Mouse (Mus musculus): ENCODE data around the gene Cep131. TPM values are rescaled to one million over a fixed set of nuclear protein-coding genes. Genes with fewer than 3 reads are reported as not detected.

Cep131 gene
- polyA plus RNA-seq, 1 experiment from 2014 or later = 30.4 TPM

DNA sequence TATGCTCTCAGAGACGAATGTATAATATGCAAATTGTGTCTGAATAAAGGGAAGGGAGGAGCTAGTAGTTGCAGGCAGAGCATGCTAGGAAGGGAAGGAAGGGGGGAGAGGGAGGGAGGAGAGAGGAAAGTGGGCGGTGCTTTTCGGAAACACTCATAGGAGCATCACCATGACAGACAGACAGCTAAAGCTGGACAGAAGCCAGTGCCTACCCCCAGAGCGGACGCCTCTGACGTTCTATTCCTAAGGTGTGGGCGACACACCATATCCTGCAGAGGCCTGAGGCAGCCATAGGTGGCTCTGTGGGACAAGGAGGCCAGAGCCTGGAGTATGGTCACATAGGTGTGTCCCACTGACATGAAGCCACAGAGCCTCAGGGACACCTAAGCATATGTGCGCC lies 46.2 kb downstream of the Cep131 start:
- Histone ChIP-seq H3K9ac (ENCODE audit: low read depth, low read length) (no peak overlapping the region), H3K4me2 (ENCODE audit: low read length) (no peak overlapping the region), H3K27me3 (ENCODE audit: control insufficient read depth, insufficient read depth, low read depth, low read length) (no peaks in the 10 kb centered on the region), H3K27ac (ENCODE audit: low read length) (no peak overlapping the region), H3K4me3 (ENCODE audit: low read depth, low read length) (no peak overlapping the region), H3K36me3 (ENCODE audit: control insufficient read depth, insufficient read depth, low read length) (no peaks in the 10 kb centered on the region), H3K4me1 (ENCODE audit: control insufficient read depth, insufficient read depth, low read length) (peaks cover 22% of the 10 kb centered on the region), H3K9me3 (replicated peaks; ENCODE audit: control insufficient read depth, low read length, poor library complexity, severe bottlenecking) (no peaks in the 10 kb centered on the region)
- 70% methylated on average over 8 of the region's 8 CpGs for WGBS
- ATAC-seq = no peak

- Histone ChIP-seq H3K36me3 (ENCODE audit: control insufficient read depth, insufficient read depth, low read length) (no peaks in the 10 kb centered on the region), H3K4me2 (ENCODE audit: low read length) (no peak overlapping the region), H3K9ac (ENCODE audit: low read depth, low read length) (no peak overlapping the region; the same call in 1 of the 2 replicates), H3K27ac (ENCODE audit: low read length) (peak overlapping the region; percentile 54), H3K27me3 (ENCODE audit: control insufficient read depth, insufficient read depth, low read depth, low read length) (no peaks in the 10 kb centered on the region), H3K4me3 (ENCODE audit: low read depth, low read length) (no peak overlapping the region), H3K9me3 (replicated peaks; ENCODE audit: control insufficient read depth, low read length, poor library complexity, severe bottlenecking) (no peaks in the 10 kb centered on the region), H3K4me1 (ENCODE audit: control insufficient read depth, insufficient read depth, low read length) (peaks cover 13% of the 10 kb centered on the region)
- 48% methylated on average over 4 of the region's 4 CpGs for WGBS
- ATAC-seq = no peak
These were observed 47.0 kb downstream of the Cep131 start for GRCm38 (mm10) chr11:120039581-120039980.

- no peaks in the 10 kb centered on the region for H3K9me3 ChIP-seq (replicated peaks; ENCODE audit: control insufficient read depth, low read length, poor library complexity, severe bottlenecking)
- 77% methylated on average over 5 of the region's 5 CpGs for WGBS
These were observed 51.9 kb downstream of the Cep131 start for GRCm38 (mm10) chr11:120034762-120035161.

DNA sequence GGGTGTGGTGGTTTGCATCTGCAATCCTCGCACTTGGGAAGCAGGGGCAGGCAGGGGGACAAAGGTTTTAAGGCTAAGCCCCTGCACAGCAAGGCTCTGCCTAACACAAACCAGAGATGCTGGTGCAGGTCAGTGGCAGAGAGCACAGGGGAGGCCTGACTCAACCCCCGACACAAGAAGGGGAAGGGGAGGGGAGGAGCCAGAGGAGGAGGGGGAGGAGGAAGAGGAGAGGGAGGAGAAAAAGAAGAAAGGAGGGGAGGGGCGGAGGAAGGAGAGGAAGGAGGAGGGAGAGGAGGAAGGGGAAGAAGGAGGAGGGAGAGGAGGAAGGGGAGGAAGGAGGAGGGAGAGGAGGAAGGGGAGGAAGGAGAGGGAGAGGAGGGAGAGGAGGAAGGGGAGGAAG lies 52.3 kb downstream of the Cep131 start:
- WGBS = 20% methylated on average over 3 of the region's 3 CpGs
- no peaks in the 10 kb centered on the region for H3K9me3 ChIP-seq (replicated peaks; ENCODE audit: control insufficient read depth, low read length, poor library complexity, severe bottlenecking)
- no peak overlapping the region for H3K4me2 ChIP-seq (ENCODE audit: low read length)
- ATAC-seq = no peak
- H3K4me3 ChIP-seq (ENCODE audit: low read depth, low read length) = no peak overlapping the region
- no peak overlapping the region for H3K9ac ChIP-seq (ENCODE audit: low read depth, low read length)
- H3K4me1 ChIP-seq (ENCODE audit: control insufficient read depth, insufficient read depth, low read length) = no peaks in the 10 kb centered on the region
- H3K36me3 ChIP-seq (ENCODE audit: control insufficient read depth, insufficient read depth, low read length) = no peaks in the 10 kb centered on the region
- H3K27me3 ChIP-seq (ENCODE audit: control insufficient read depth, insufficient read depth, low read depth, low read length) = no peaks in the 10 kb centered on the region
- no peak overlapping the region for H3K27ac ChIP-seq (ENCODE audit: low read length)

More at GRCm38 (mm10) chr11:120034762-120035161, 51.9 kb downstream of the Cep131 start:
- ATAC-seq = no peak
- Histone ChIP-seq H3K27ac (ENCODE audit: low read length) (no peak overlapping the region), H3K9ac (ENCODE audit: low read depth, low read length) (no peak overlapping the region), H3K4me3 (ENCODE audit: low read depth, low read length) (no peak overlapping the region), H3K36me3 (ENCODE audit: control insufficient read depth, insufficient read depth, low read length) (no peaks in the 10 kb centered on the region), H3K4me2 (ENCODE audit: low read length) (no peak overlapping the region), H3K4me1 (ENCODE audit: control insufficient read depth, insufficient read depth, low read length) (no peaks in the 10 kb centered on the region; the same call in 1 of the 2 replicates), H3K27me3 (ENCODE audit: control insufficient read depth, insufficient read depth, low read depth, low read length) (no peaks in the 10 kb centered on the region)

DNA sequence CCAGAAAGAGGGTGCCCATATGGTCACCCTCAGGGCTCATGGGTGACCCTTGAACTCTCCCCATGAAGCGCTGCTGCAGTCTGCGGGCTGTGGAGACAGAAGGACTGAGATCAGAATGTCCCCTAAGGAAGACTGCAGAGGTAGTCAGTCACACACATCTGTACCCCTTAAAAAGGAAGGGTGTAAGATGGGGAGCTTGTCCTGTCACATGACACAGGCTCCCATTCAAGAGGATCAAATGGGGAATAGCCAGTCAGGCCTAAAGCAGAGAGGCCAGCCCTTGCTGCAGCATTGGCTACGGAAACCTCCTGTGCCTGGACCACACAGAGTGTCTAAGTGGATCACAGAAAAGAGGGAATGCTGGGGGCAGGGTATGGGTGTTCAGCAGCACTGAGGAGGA lies 53.2 kb downstream of the Cep131 start:
- Histone ChIP-seq H3K27ac (ENCODE audit: low read length) (no peak overlapping the region), H3K9me3 (replicated peaks; ENCODE audit: control insufficient read depth, low read length, poor library complexity, severe bottlenecking) (no peaks in the 10 kb centered on the region), H3K27me3 (ENCODE audit: control insufficient read depth, insufficient read depth, low read depth, low read length) (no peaks in the 10 kb centered on the region), H3K4me2 (ENCODE audit: low read length) (no peak overlapping the region), H3K4me1 (ENCODE audit: control insufficient read depth, insufficient read depth, low read length) (no peaks in the 10 kb centered on the region), H3K36me3 (ENCODE audit: control insufficient read depth, insufficient read depth, low read length) (no peaks in the 10 kb centered on the region), H3K4me3 (ENCODE audit: low read depth, low read length) (no peak overlapping the region), H3K9ac (ENCODE audit: low read depth, low read length) (no peak overlapping the region)
- 68% methylated on average over 3 of the region's 3 CpGs for WGBS
- no peak for ATAC-seq

DNA sequence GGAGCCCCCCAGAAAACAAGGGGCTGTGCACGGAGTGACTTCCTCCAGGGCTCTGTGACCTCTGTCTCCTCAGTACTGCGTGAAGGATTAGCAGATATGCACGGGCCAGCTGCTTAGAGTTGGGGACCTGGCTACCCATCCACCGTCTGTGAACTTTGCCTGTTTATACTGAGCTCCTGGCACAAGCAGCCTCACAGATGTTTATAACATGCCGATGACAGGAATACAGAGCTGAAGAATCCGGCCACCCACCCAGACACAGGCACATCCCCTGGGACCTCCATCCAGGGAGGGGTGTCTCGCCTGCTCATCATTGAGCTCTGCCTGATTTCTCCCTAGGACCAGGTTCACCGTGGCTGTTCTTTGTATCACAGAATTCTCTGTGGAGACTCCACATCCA lies 54.6 kb downstream of the Cep131 start:
- no peaks in the 10 kb centered on the region for H3K27me3 ChIP-seq (ENCODE audit: control insufficient read depth, insufficient read depth, low read depth, low read length)
- no peaks in the 10 kb centered on the region for H3K36me3 ChIP-seq (ENCODE audit: control insufficient read depth, insufficient read depth, low read length)
- no peaks in the 10 kb centered on the region for H3K4me1 ChIP-seq (ENCODE audit: control insufficient read depth, insufficient read depth, low read length)
- H3K27ac ChIP-seq (ENCODE audit: low read length) = no peak overlapping the region
- WGBS = 58% methylated on average over 8 of the region's 8 CpGs
- H3K4me3 ChIP-seq (ENCODE audit: low read depth, low read length) = no peak overlapping the region
- H3K9ac ChIP-seq (ENCODE audit: low read depth, low read length) = no peak overlapping the region
- H3K9me3 ChIP-seq (replicated peaks; ENCODE audit: control insufficient read depth, low read length, poor library complexity, severe bottlenecking) = no peaks in the 10 kb centered on the region
- no peak overlapping the region for H3K4me2 ChIP-seq (ENCODE audit: low read length)
- ATAC-seq = no peak

GRCm38 (mm10) chr11:120030145-120030901 lies 56.3 kb downstream of the Cep131 start:
- WGBS = 34% methylated on average over 10 of the region's 10 CpGs
- Histone ChIP-seq H3K4me2 (ENCODE audit: low read length) (no peak overlapping the region), H3K9me3 (replicated peaks; ENCODE audit: control insufficient read depth, low read length, poor library complexity, severe bottlenecking) (no peaks in the 10 kb centered on the region), H3K27ac (ENCODE audit: low read length) (no peak overlapping the region), H3K4me3 (ENCODE audit: low read depth, low read length) (no peak overlapping the region), H3K36me3 (ENCODE audit: control insufficient read depth, insufficient read depth, low read length) (no peaks in the 10 kb centered on the region), H3K27me3 (ENCODE audit: control insufficient read depth, insufficient read depth, low read depth, low read length) (no peaks in the 10 kb centered on the region), H3K4me1 (ENCODE audit: control insufficient read depth, insufficient read depth, low read length) (no peaks in the 10 kb centered on the region), H3K9ac (ENCODE audit: low read depth, low read length) (no peak overlapping the region)
- ATAC-seq = peak; percentile 70

DNA sequence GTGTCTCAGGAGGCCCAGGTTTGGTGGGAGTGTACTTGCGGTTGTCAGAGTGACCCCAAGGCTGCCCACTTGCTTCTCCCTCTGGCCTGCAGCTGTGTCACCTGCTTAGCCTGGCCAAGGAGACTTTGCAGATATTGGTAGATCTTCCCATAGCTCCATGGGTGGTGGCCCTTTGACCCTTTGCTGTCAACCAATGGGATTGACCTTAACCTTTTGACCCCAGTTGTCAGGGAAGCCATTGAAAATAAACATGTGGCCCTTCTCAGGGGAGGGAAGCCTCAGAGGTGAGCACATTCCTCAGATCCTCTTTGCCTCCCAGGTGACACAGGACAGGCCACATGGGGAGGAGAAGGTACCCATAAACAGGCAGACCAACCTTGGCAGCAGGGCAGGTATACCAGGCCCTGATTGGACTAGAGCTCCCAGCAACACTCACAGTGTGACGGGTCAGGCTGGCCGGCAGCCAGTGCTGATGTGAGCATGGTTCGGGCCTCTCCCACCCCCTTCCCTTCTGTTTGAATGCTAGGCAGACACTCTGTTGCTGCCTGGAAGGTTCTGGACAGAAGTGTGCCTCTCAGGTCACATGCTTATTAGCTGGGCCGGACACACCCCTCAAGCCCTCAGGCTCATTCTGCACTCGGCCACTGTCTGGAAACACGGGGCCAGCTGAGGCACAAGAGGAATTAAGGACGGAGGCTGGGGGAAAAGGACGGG lies 57.0 kb downstream of the Cep131 start:
- Histone ChIP-seq H3K4me3 (ENCODE audit: low read depth, low read length) (no peak overlapping the region), H3K4me2 (ENCODE audit: low read length) (no peak overlapping the region), H3K4me1 (ENCODE audit: control insufficient read depth, insufficient read depth, low read length) (no peaks in the 10 kb centered on the region), H3K9ac (ENCODE audit: low read depth, low read length) (no peak overlapping the region), H3K9me3 (replicated peaks; ENCODE audit: control insufficient read depth, low read length, poor library complexity, severe bottlenecking) (no peaks in the 10 kb centered on the region), H3K27ac (ENCODE audit: low read length) (no peak overlapping the region), H3K27me3 (ENCODE audit: control insufficient read depth, insufficient read depth, low read depth, low read length) (no peaks in the 10 kb centered on the region), H3K36me3 (ENCODE audit: control insufficient read depth, insufficient read depth, low read length) (no peaks in the 10 kb centered on the region)
- WGBS = 37% methylated on average over 9 of the region's 9 CpGs
- ATAC-seq = no peak
